Mouse (Mus musculus): Measurements from ENCODE around the gene Ubc. TPM values are rescaled to one million over a fixed set of nuclear protein-coding genes. Genes with fewer than 3 reads are reported as not detected.

Gene Ubc
- polyA plus RNA-seq, 2 experiments, result 221 to 313 TPM

DNA sequence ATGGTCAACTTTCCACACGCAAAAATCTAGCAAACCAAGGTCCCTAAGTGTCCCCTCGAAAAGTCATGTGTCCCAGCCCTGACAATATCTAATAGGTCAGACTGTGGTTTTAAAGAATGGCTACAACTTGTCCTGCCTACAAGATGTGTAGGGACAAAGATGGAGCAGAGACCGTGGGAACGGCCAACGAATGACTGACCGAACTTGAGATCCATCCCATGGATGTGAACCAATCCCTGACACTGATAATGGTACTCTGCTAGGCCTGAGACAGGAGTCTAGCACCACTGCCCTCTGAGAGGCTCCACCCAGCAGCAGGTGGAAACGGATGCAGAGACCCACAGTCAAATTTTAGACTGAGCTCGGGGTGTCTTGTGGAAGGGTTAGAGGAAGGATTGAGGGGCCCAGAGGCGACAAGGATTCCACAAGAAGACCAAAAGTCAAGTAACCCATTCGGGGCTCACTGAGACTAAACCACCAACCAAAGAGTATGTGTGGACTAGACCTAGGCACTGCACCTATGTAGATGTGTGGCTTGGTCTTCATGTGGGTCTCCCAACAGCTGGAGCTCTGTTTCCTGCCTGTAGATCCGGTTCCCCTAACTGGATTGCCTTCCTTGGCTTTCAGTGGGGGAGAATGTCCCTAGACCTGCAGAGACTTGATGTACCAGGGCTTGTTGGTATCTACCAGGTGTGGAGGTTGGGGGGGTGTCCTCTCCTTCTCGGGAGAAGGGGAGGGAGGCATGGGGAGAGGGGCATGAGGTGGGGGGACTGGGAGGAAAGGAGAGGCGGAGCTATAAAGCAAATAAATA lies 17.2 kb upstream of the Ubc start:
- no peak overlapping the region for H3K27ac ChIP-seq
- H3K4me3 ChIP-seq (ENCODE audit: insufficient read depth in 1 of 2, low read depth in 2 of 2, low read length in 2 of 2), result peak overlapping the region; percentile 74 to 94
- H3K9ac ChIP-seq (replicated peaks), result no peak overlapping the region; the same call in 1 of the 2 replicates
- no peak for DNase-seq (ENCODE audit: low read depth in 3 of 3, low spot score in 3 of 3)
- 43% methylated on average over 13 of the region's 13 CpGs for WGBS (ENCODE audit: insufficient replicate concordance)
- H3K36me3 ChIP-seq (replicated peaks; ENCODE audit: control insufficient read depth, insufficient read depth, low read depth), result no peaks in the 10 kb centered on the region
- H3K27me3 ChIP-seq (ENCODE audit: control insufficient read depth, insufficient read depth, low read length), result peaks cover 7% of the 10 kb centered on the region; the same call in 1 of the 2 replicates
- TF ChIP-seq CTCF (IDR thresholded peaks at IDR 0.05; ENCODE audit: low read depth) (no peak), EP300 (IDR thresholded peaks at IDR 0.05; ENCODE audit: low read depth) (no peak)
- no peaks in the 10 kb centered on the region for H3K9me3 ChIP-seq (ENCODE audit: control insufficient read depth, low read length)
- peaks cover 12 to 38% of the 10 kb centered on the region in 2 experiments for H3K4me1 ChIP-seq (replicated peaks; ENCODE audit: control insufficient read depth in 2 of 2, insufficient read depth in 2 of 2, low read length in 1 of 2)
- H3K4me2 ChIP-seq (ENCODE audit: low read depth), result peak overlapping the region; percentile 96
- no peak for ATAC-seq (ENCODE audit: insufficient read depth)

DNA sequence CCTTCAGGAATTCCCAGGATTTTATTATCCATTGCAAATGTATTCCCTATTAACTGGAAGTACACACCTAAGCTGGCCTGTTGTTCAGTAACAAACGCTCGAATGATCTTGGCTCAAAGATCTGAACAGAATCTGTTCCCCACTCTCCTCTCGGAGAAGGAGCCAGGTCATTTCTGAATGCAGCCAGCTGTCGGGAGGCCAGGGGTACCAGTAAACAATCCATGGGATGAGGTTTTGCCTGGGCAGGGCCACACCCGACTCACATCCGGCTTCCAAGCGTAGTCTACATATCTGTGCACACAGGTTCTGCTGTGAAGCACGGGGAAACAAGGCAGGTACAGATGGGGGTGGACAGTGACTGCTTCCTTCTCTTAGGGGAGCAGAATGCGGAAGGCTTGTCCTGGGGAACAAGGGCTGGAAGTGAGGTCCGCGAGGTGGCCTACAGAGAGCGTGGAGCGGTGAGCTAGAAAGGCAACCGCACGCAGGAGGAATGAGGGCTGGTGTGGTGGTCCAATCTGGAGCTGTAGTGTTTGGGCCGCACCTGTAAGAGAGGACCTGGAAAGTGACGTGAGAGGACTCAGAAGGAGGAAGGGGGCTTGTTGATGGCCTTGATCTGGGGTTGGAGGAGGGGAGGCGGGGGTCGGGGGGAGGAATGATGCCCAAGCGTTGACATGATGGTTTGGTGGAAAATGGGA lies 16.5 kb upstream of the Ubc start:
- Histone ChIP-seq H3K36me3 (replicated peaks; ENCODE audit: control insufficient read depth, insufficient read depth, low read depth) (no peaks in the 10 kb centered on the region), H3K9me3 (ENCODE audit: control insufficient read depth, low read length) (no peaks in the 10 kb centered on the region), H3K4me2 (ENCODE audit: low read depth) (peak overlapping the region; percentile 96), H3K27me3 (ENCODE audit: control insufficient read depth, insufficient read depth, low read length) (peaks cover 7% of the 10 kb centered on the region; the same call in 1 of the 2 replicates), H3K4me3 (ENCODE audit: insufficient read depth in 1 of 2, low read depth in 2 of 2, low read length in 2 of 2) (peak overlapping the region; percentile 74 to 94), H3K9ac (replicated peaks) (peak overlapping the region; percentile 69), H3K4me1 (replicated peaks; ENCODE audit: control insufficient read depth in 2 of 2, insufficient read depth in 2 of 2, low read length in 1 of 2) (peaks cover 12 to 38% of the 10 kb centered on the region in 2 experiments), H3K27ac (peak overlapping the region; percentile 47)
- 2% methylated on average over 20 of the region's 20 CpGs for WGBS (ENCODE audit: insufficient replicate concordance)
- peak; percentile 36; the same call in 1 of the 2 replicates for ATAC-seq (ENCODE audit: insufficient read depth)
- no peak for TF ChIP-seq EP300 (IDR thresholded peaks at IDR 0.05; ENCODE audit: low read depth)
- TF ChIP-seq CTCF (IDR thresholded peaks at IDR 0.05; ENCODE audit: low read depth), result no peak
- DNase-seq (ENCODE audit: low read depth in 3 of 3, low spot score in 3 of 3), result peak in 1 of 3 experiments; percentile 59

DNA sequence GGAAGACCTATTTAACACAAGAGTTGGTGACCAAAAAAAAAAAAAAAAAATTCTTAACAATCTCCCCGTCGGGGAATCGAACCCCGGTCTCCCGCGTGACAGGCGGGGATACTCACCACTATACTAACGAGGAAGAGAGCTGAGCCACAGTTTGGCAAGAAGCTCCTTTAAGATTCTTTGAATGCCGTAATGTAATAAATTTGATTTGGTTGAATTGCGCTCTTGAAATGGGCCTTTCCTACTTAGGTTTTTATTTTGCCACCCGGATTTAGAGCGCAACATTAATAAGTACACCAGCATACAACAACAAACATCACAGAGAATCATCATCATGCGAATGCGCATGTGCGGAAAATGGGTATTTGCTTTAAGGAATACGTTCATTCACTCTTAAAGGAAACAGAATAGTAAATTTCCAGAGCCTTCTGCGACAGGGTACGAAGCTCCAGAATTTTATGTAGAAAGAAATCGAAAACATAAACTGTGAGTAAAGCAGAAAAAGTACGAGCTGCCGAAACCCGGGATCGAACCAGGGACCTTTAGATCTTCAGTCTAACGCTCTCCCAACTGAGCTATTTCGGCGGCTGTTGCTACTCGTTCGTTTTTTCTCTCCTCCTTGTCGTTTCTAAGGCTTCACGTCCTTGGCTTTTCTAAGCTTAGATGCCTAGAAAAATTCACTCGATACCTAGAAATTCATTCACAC lies 15.7 kb upstream of the Ubc start:
- under 1% methylated on average over 31 of the region's 31 CpGs for WGBS (ENCODE audit: insufficient replicate concordance)
- H3K9ac ChIP-seq (replicated peaks), result peak overlapping the region; percentile 86
- H3K4me1 ChIP-seq (replicated peaks; ENCODE audit: control insufficient read depth in 2 of 2, insufficient read depth in 2 of 2, low read length in 1 of 2), result peaks cover 12 to 38% of the 10 kb centered on the region in 2 experiments
- DNase-seq (ENCODE audit: low read depth in 3 of 3, low spot score in 3 of 3) (peak; percentile 76 to 84 (median 79)), ATAC-seq (ENCODE audit: insufficient read depth) (peak; percentile 63)
- H3K36me3 ChIP-seq (replicated peaks; ENCODE audit: control insufficient read depth, insufficient read depth, low read depth), result no peaks in the 10 kb centered on the region
- peak overlapping the region; percentile 96 for H3K4me2 ChIP-seq (ENCODE audit: low read depth)
- no peaks in the 10 kb centered on the region for H3K9me3 ChIP-seq (ENCODE audit: control insufficient read depth, low read length)
- peaks cover 7% of the 10 kb centered on the region; the same call in 1 of the 2 replicates for H3K27me3 ChIP-seq (ENCODE audit: control insufficient read depth, insufficient read depth, low read length)
- TF ChIP-seq CTCF (IDR thresholded peaks at IDR 0.05; ENCODE audit: low read depth) (no peak), EP300 (IDR thresholded peaks at IDR 0.05; ENCODE audit: low read depth) (peak; percentile 27; the same call in 1 of the 2 replicates)
- peak overlapping the region; percentile 81 for H3K27ac ChIP-seq
- H3K4me3 ChIP-seq (ENCODE audit: insufficient read depth in 1 of 2, low read depth in 2 of 2, low read length in 2 of 2), result peak overlapping the region; percentile 74 to 94

DNA sequence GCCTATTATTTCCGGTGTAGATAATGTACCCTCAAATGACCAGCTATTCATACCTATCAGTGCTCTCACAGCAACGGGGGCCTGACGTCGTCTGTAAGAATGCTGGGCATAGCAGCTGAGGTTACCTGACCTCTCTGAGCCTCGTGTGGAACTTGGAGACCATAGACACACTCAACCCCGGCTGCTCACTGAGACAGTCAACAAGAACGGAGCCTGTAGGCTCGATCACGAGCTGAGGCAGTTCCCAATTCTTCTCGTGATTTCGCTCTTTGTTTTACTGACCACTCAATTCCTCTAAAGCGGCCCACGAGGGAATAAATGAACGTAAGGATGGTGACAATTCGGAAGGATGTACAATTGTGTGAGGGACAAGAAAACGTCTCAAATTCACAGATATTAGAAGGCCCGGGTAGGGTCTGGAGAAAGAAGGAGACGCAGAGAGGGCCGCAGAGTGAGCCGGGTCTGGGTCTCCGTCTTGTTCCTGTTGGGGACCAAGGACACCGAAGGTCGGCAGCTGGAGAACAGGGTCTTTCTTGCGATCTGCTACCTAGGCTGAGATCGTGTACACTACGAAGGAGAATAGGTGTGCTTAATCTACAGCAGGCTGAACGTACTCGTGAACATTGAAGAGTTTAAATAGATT lies 15.0 kb upstream of the Ubc start:
- Histone ChIP-seq H3K4me2 (ENCODE audit: low read depth) (peak overlapping the region; percentile 96), H3K9me3 (ENCODE audit: control insufficient read depth, low read length) (no peaks in the 10 kb centered on the region), H3K9ac (replicated peaks) (peak overlapping the region; percentile 86), H3K4me1 (replicated peaks; ENCODE audit: control insufficient read depth in 2 of 2, insufficient read depth in 2 of 2, low read length in 1 of 2) (peaks cover 12 to 33% of the 10 kb centered on the region in 2 experiments), H3K27me3 (ENCODE audit: control insufficient read depth, insufficient read depth, low read length) (peaks cover 7% of the 10 kb centered on the region; the same call in 1 of the 2 replicates), H3K27ac (peak overlapping the region; percentile 81), H3K4me3 (ENCODE audit: insufficient read depth in 1 of 2, low read depth in 2 of 2, low read length in 2 of 2) (peak overlapping the region; percentile 74 to 91), H3K36me3 (replicated peaks; ENCODE audit: control insufficient read depth, insufficient read depth, low read depth) (no peaks in the 10 kb centered on the region)
- WGBS (ENCODE audit: insufficient replicate concordance), result under 1% methylated on average over 28 of the region's 28 CpGs
- ATAC-seq (ENCODE audit: insufficient read depth) (peak; percentile 14; the same call in 1 of the 2 replicates), DNase-seq (ENCODE audit: low read depth in 3 of 3, low spot score in 3 of 3) (peak in 1 of 3 experiments; percentile 61)
- no peak for TF ChIP-seq CTCF (IDR thresholded peaks at IDR 0.05; ENCODE audit: low read depth)
- TF ChIP-seq EP300 (IDR thresholded peaks at IDR 0.05; ENCODE audit: low read depth), result no peak
